8 mouse cellular contexts compared by ENCODE assay signal in genomic region chrX:13229891-13230614, GRCm38 (mm10). TPM values are rescaled to one million over a fixed set of nuclear protein-coding genes. Genes with fewer than 3 reads are reported as not detected.
DNase-seq lines count a peak whose midpoint lies in the region; ATAC-seq and TF ChIP-seq lines count a peak whose summit lies in the region.

No protein-coding gene starts in this region.

- H3K27ac ChIP-seq in heart, embryonic 10.5 days, result peak overlapping the region; percentile 87

- peak overlapping the region; percentile 61 for H3K4me3 ChIP-seq in G1E (ENCODE audit: low read depth, low read length)
- peak overlapping the region; percentile 52 for H3K4me3 ChIP-seq in heart, embryonic 10.5 days

- no peaks in the 10 kb centered on the region for H3K36me3 ChIP-seq in G1E (replicated peaks)
- no peaks in the 10 kb centered on the region for H3K36me3 ChIP-seq in heart, embryonic 10.5 days

- DNase-seq in cerebellum, adult 11 months, result no peak
- no peak for DNase-seq in G1E (ENCODE audit: low spot score)
- DNase-seq in cerebellum, postnatal 36 days, result peak; percentile 35 to 62
- no peak for DNase-seq in heart, embryonic 10.5 days (ENCODE audit: low spot score)
- peak; percentile 67 for DNase-seq in kidney, postnatal 10 days
- DNase-seq in thymus, postnatal 0 days (ENCODE audit: low spot score), result peak; percentile 40

- H3K9me3 ChIP-seq in G1E (replicated peaks), result no peaks in the 10 kb centered on the region
- no peaks in the 10 kb centered on the region for H3K9me3 ChIP-seq in heart, embryonic 10.5 days

- no peaks in the 10 kb centered on the region for H3K27me3 ChIP-seq in G1E (ENCODE audit: insufficient read depth, low read length)
- H3K27me3 ChIP-seq in heart, embryonic 10.5 days (ENCODE audit: insufficient read depth, poor library complexity, severe bottlenecking), result peaks cover 23% of the 10 kb centered on the region; the same call in 1 of the 2 replicates

- peak; percentile 62 for ATAC-seq in cerebellum, adult (ENCODE audit: insufficient number of reproducible peaks, low FRiP score, low TSS enrichment)
- no peak for ATAC-seq in G1E (ENCODE audit: extremely low read depth, insufficient number of reproducible peaks, low FRiP score, poor library complexity, severe bottlenecking)
- ATAC-seq in megakaryocyte progenitor cell, adult 5-6 weeks (replicated peaks; ENCODE audit: poor library complexity), result peak; percentile 41

- H3K4me1 ChIP-seq in G1E (ENCODE audit: insufficient read depth, low read depth, low read length), result peaks cover 12% of the 10 kb centered on the region
- 0 out of 2 replicates have a peak, but pooled peaks cover 3% of the 10 kb centered on the region for H3K4me1 ChIP-seq in heart, embryonic 10.5 days

- WGBS in heart, embryonic 10.5 days, result 21% methylated on average over 8 of the region's 8 CpGs

- TF ChIP-seq CTCF in G1E (IDR thresholded peaks at IDR 0.05; ENCODE audit: low read depth, low read length), result no peak

RNA-seq across cellular contexts. Expression of gene Ddx3x, which starts 50.7 kb away (rescaled TPM):
- total RNA-seq in G1E (2014; fragmentation: Nextera tagmentation) (355 and 402 TPM in 2 replicates), G1E (2017) (382 and 436 TPM in 2 replicates)
- 15.5 and 23.3 TPM in 2 replicates for polyA plus RNA-seq in G1E (2012)
- 101 and 118 TPM in 2 replicates for polyA plus RNA-seq in heart, embryonic 10.5 days (2016; fragmentation: Nextera tagmentation; extraction: Ambion mirVana)
- total RNA-seq in megakaryocyte progenitor cell, adult 5-6 weeks (2015), result 245 TPM in 2 replicates
- 383 and 513 TPM in 2 replicates for total RNA-seq in megakaryocyte progenitor cell, adult 5-6 weeks (2017)
- 122 and 124 TPM in 2 replicates for polyA plus RNA-seq in thymus, postnatal 0 days (2015; fragmentation: Nextera tagmentation; extraction: Ambion mirVana)

Comparison
In these comparisons a context has a peak if more than half of its experiments do, and no peak if none do; other contexts are left out.
1. DNase-seq: peak in cerebellum, postnatal 36 days (2 of 2), kidney, postnatal 10 days (single experiment) and thymus, postnatal 0 days (single experiment); none in cerebellum, adult 11 months (single experiment), G1E (single experiment) and heart, embryonic 10.5 days (single experiment).